Mouse (Mus musculus) spleen, adult 18-20 months (tissue): Measurements from ENCODE around the gene Atl1.

Experiments
- DNase-seq, 2 experiments: peaks; one replicate each; pipeline ENCODE4 v3.0.0; 2022; ENCODE audit warnings: mixed read lengths in 2 of 2

Gene Atl1

GRCm38 (mm10) chr12:69947502-69947901 is 55.1 kb downstream of the Atl1 start:
- no peak for DNase-seq

GRCm38 (mm10) chr12:69957378-69957777 is 65.0 kb downstream of the Atl1 start:
- DNase-seq: no peak

GRCm38 (mm10) chr12:69962468-69962867 is 70.1 kb downstream of the Atl1 start:
- DNase-seq: peak; percentile 34 to 62

- DNase-seq: no peak
These were observed 70.7 kb downstream of the Atl1 start for GRCm38 (mm10) chr12:69963141-69963540.

GRCm38 (mm10) chr12:69965644-69966043 is 73.2 kb downstream of the Atl1 start:
- no peak for DNase-seq

- DNase-seq: no peak
These were observed 73.7 kb downstream of the Atl1 start for GRCm38 (mm10) chr12:69966071-69966470.

- DNase-seq: no peak
These were observed 74.7 kb downstream of the Atl1 start for GRCm38 (mm10) chr12:69967112-69967511.

- no peak for DNase-seq
These were observed 75.7 kb downstream of the Atl1 start for GRCm38 (mm10) chr12:69968154-69968553.

- DNase-seq: no peak
These were observed 81.3 kb downstream of the Atl1 start for GRCm38 (mm10) chr12:69973666-69974065.

- DNase-seq: no peak
These were observed 84.3 kb downstream of the Atl1 start for GRCm38 (mm10) chr12:69976688-69977087.

- no peak for DNase-seq
These were observed 85.1 kb downstream of the Atl1 start for GRCm38 (mm10) chr12:69977376-69977998.

GRCm38 (mm10) chr12:69982874-69983273 is 90.5 kb downstream of the Atl1 start:
- DNase-seq: peak in 1 of 2 experiments; percentile 15

GRCm38 (mm10) chr12:69985546-69985945 is 93.1 kb downstream of the Atl1 start:
- no peak for DNase-seq

GRCm38 (mm10) chr12:69986241-69986762 is 93.9 kb downstream of the Atl1 start:
- DNase-seq: no peak

GRCm38 (mm10) chr12:69986786-69987497 is 94.5 kb downstream of the Atl1 start, which contains the start of gene Sav1:
Sav1 (minus strand) TSS chr12:69987002.
- DNase-seq: peak; percentile 78 to 87

GRCm38 (mm10) chr12:69995382-69995781 is 103.0 kb downstream of the Atl1 start:
- no peak for DNase-seq

- DNase-seq: no peak
These were observed 106.0 kb downstream of the Atl1 start for GRCm38 (mm10) chr12:69998186-69998983.

GRCm38 (mm10) chr12:70005103-70005502 is 112.7 kb downstream of the Atl1 start:
- DNase-seq: no peak

- DNase-seq: no peak
These were observed 117.9 kb downstream of the Atl1 start for GRCm38 (mm10) chr12:70010356-70010755.

- DNase-seq: no peak
These were observed 119.3 kb downstream of the Atl1 start for GRCm38 (mm10) chr12:70011681-70012080.

- no peak for DNase-seq
These were observed 123.5 kb downstream of the Atl1 start for GRCm38 (mm10) chr12:70015936-70016335.
